Mouse (Mus musculus) kidney, embryonic 16.5 days (tissue): ENCODE results near the gene Nosip. TPM values are rescaled to one million over a fixed set of nuclear protein-coding genes. Genes with fewer than 3 reads are reported as not detected.

Source experiments
- ATAC-seq: fragments of 200-750 bp; cut with Nextera tagmentation; 2 replicates; pipeline ENCODE4 v1.8.0; 2017; ENCODE audit warnings: moderate TSS enrichment; ENCODE audit not compliant: low FRiP score, low TSS enrichment
- H3K27ac ChIP-seq: fragments of 300-500 bp; sonication (generic); 2 replicates; pipeline ENCODE4 v1.5.1; 2014; ENCODE audit warnings: low read length
- H3K27me3 ChIP-seq: fragments of 300-500 bp; sonication (generic); 2 replicates; pipeline ENCODE4 v1.6.1; 2014; ENCODE audit warnings: low read length, control low read depth, mixed read lengths; ENCODE audit not compliant: insufficient read depth
- H3K36me3 ChIP-seq: fragments of 300-500 bp; sonication (generic); 2 replicates; pipeline ENCODE4 v1.6.1; 2014; ENCODE audit warnings: low read length, control low read depth, mixed read lengths; ENCODE audit not compliant: insufficient read depth
- H3K4me1 ChIP-seq: fragments of 300-500 bp; sonication (generic); 2 replicates; pipeline ENCODE4 v1.6.1; 2014; ENCODE audit warnings: low read length, control low read depth, mixed read lengths; ENCODE audit not compliant: insufficient read depth
- H3K4me2 ChIP-seq: fragments of 300-500 bp; sonication (generic); replicated peaks from 2 replicates; pipeline ENCODE4 v1.6.1; 2014; ENCODE audit warnings: low read depth, low read length
- H3K4me3 ChIP-seq: fragments of 300-500 bp; sonication (generic); 2 replicates; pipeline ENCODE4 v1.5.1; 2014; ENCODE audit warnings: mild to moderate bottlenecking, low read length
- H3K9ac ChIP-seq: fragments of 300-500 bp; sonication (generic); replicated peaks from 2 replicates; pipeline ENCODE4 v1.6.1; 2014; ENCODE audit warnings: low read length
- H3K9me3 ChIP-seq: fragments of 300-500 bp; sonication (generic); 2 replicates; pipeline ENCODE4 v1.6.1; 2016; ENCODE audit warnings: low read length, control low read depth
- WGBS: fragments of 180-500 bp; shearing (Covaris S2); extraction: QIAGEN DNeasy Blood & Tissue Kit; methylation state at CpG from one replicate; pipeline ENCODE4 v1.1.7; 2014; 5-methylcytosine and 5-hydroxymethylcytosine counted together
- polyA plus RNA-seq: library from polyadenylated mRNA; unstranded; fragments of >200 nt; fragmentation: Nextera tagmentation; extraction: Ambion mirVana; gene quantifications from 2 replicates; pipeline ENCODE4 v1.2.1, GENCODE M21; 2015

Gene Nosip
- polyA plus RNA-seq, 1 experiment from 2014 or later, result 86.3 TPM

- H3K27ac ChIP-seq, result no peak overlapping the region
- 89% methylated on average over 2 of the region's 2 CpGs for WGBS
- no peak overlapping the region for H3K9ac ChIP-seq
- H3K27me3 ChIP-seq, result no peaks in the 10 kb centered on the region
- no peak for ATAC-seq
- H3K4me1 ChIP-seq, result peaks cover 8% of the 10 kb centered on the region; the same call in 1 of the 2 replicates
- H3K4me3 ChIP-seq, result no peak overlapping the region
- H3K4me2 ChIP-seq, result no peak overlapping the region
- peaks cover 36% of the 10 kb centered on the region for H3K36me3 ChIP-seq
- H3K9me3 ChIP-seq, result no peaks in the 10 kb centered on the region
Observed at GRCm38 (mm10) chr7:45072230-45072629, 10.0 kb downstream of the Nosip start.

DNA sequence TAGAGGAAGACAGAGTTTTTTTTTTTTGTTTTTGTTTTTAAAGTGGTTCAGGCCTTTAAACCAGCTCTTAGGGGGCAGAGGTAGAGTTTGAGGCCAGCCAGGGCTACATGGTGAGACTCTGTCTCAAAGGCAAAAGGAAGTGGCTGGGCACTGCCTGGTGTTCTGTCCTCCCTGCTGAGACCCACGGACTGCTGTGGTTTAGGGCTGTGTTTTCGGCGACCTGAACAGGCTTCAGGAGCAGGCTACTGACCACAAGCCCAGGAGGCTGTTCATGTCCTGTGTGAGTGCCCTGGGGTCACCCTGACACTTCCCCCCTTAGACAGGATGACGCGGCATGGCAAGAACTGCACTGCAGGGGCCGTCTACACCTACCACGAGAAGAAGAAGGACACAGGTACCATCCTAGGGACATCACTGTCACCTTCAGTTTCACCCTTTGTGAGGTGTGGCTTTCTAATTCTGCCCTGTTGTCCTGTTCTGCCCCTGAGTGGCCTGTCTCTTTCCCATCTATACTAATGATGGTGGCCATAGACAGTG lies 11.0 kb downstream of the Nosip start:
- 90% methylated on average over 7 of the region's 7 CpGs for WGBS
- no peak for ATAC-seq
- no peak overlapping the region for H3K27ac ChIP-seq
- H3K9ac ChIP-seq, result no peak overlapping the region
- H3K36me3 ChIP-seq, result peaks cover 40% of the 10 kb centered on the region
- H3K4me1 ChIP-seq, result peaks cover 8% of the 10 kb centered on the region; the same call in 1 of the 2 replicates
- no peak overlapping the region for H3K4me2 ChIP-seq
- no peaks in the 10 kb centered on the region for H3K9me3 ChIP-seq
- H3K27me3 ChIP-seq, result no peaks in the 10 kb centered on the region
- no peak overlapping the region for H3K4me3 ChIP-seq

DNA sequence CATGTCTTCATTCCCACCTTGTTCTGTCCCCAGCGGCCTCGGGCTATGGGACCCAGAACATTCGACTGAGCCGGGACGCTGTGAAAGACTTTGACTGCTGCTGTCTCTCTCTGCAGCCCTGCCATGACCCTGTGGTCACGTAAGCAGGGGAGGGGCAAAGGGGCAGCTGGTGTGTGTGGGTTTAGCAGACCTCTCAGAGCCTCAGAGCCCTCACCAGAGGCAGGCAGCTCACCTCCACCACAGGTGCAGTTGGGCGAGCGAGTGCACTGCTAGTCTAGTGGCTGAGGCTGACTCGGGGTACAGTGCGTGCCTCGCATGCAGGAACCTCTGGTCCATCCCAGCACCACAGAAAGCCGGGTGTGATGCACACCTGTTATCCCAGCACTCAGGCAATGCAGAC lies 11.7 kb downstream of the Nosip start:
- Histone ChIP-seq H3K9me3 (no peaks in the 10 kb centered on the region), H3K27ac (no peak overlapping the region), H3K4me2 (no peak overlapping the region), H3K4me1 (peaks cover 8% of the 10 kb centered on the region; the same call in 1 of the 2 replicates), H3K4me3 (no peak overlapping the region), H3K36me3 (peaks cover 40% of the 10 kb centered on the region), H3K9ac (no peak overlapping the region), H3K27me3 (no peaks in the 10 kb centered on the region)
- WGBS, result 87% methylated on average over 12 of the region's 12 CpGs
- ATAC-seq, result no peak

DNA sequence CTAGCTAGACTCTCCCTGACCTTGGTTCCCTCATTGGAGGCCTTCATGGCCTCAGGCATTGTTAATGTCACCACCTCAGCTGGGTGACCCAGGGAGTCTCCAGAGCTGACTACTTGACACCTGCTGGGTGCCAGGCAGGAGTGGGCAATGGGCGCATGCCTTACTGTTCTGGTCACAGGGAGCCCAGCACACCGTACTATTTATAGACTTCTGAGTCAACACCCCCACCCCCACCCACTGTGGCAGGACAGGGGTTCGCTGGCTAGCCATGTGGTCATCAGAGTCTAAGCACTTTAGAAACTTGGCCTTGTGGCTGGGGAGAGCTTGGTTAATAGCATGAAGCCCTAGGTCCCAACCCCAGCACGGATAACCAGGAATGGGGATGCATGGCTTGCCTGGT lies 13.2 kb downstream of the Nosip start:
- H3K9me3 ChIP-seq, result no peaks in the 10 kb centered on the region
- no peak overlapping the region for H3K9ac ChIP-seq
- H3K36me3 ChIP-seq, result peaks cover 40% of the 10 kb centered on the region
- no peak overlapping the region for H3K4me3 ChIP-seq
- peaks cover 8% of the 10 kb centered on the region; the same call in 1 of the 2 replicates for H3K4me1 ChIP-seq
- 62% methylated on average over 4 of the region's 4 CpGs for WGBS
- H3K27ac ChIP-seq, result 0 out of 2 replicates have a peak overlapping the region, but pooled peaks have one; percentile 10
- no peaks in the 10 kb centered on the region for H3K27me3 ChIP-seq
- ATAC-seq, result no peak
- no peak overlapping the region for H3K4me2 ChIP-seq

GRCm38 (mm10) chr7:45076501-45076900 lies 14.3 kb downstream of the Nosip start:
- Histone ChIP-seq H3K4me1 (peaks cover 8% of the 10 kb centered on the region; the same call in 1 of the 2 replicates), H3K9me3 (no peaks in the 10 kb centered on the region), H3K36me3 (peaks cover 42% of the 10 kb centered on the region), H3K4me3 (no peak overlapping the region), H3K27me3 (no peaks in the 10 kb centered on the region), H3K9ac (no peak overlapping the region), H3K27ac (no peak overlapping the region), H3K4me2 (no peak overlapping the region)
- no peak for ATAC-seq
- WGBS, result 89% methylated on average over 30 of the region's 30 CpGs

GRCm38 (mm10) chr7:45077322-45077721 lies 15.1 kb downstream of the Nosip start:
- ATAC-seq, result no peak
- Histone ChIP-seq H3K27ac (no peak overlapping the region), H3K9me3 (no peaks in the 10 kb centered on the region), H3K36me3 (peaks cover 42% of the 10 kb centered on the region), H3K4me2 (no peak overlapping the region), H3K27me3 (no peaks in the 10 kb centered on the region), H3K9ac (no peak overlapping the region), H3K4me1 (peaks cover 8% of the 10 kb centered on the region), H3K4me3 (no peak overlapping the region)
- WGBS, result 87% methylated on average over 14 of the region's 14 CpGs

GRCm38 (mm10) chr7:45077829-45078228 lies 15.6 kb downstream of the Nosip start:
- Histone ChIP-seq H3K27ac (no peak overlapping the region), H3K9me3 (no peaks in the 10 kb centered on the region), H3K4me1 (peaks cover 13% of the 10 kb centered on the region), H3K27me3 (no peaks in the 10 kb centered on the region), H3K9ac (no peak overlapping the region), H3K4me2 (no peak overlapping the region), H3K36me3 (peaks cover 47% of the 10 kb centered on the region), H3K4me3 (no peak overlapping the region)
- no peak for ATAC-seq
- WGBS, result 87% methylated on average over 2 of the region's 2 CpGs

GRCm38 (mm10) chr7:45078513-45078912 lies 16.3 kb downstream of the Nosip start:
- H3K4me3 ChIP-seq, result no peak overlapping the region
- WGBS, result 38% methylated on average over 9 of the region's 9 CpGs
- no peaks in the 10 kb centered on the region for H3K27me3 ChIP-seq
- no peak overlapping the region for H3K4me2 ChIP-seq
- H3K27ac ChIP-seq, result no peak overlapping the region
- no peaks in the 10 kb centered on the region for H3K9me3 ChIP-seq
- ATAC-seq, result no peak
- H3K36me3 ChIP-seq, result peaks cover 52% of the 10 kb centered on the region
- H3K9ac ChIP-seq, result no peak overlapping the region
- peaks cover 15% of the 10 kb centered on the region for H3K4me1 ChIP-seq

- Histone ChIP-seq H3K4me1 (peaks cover 15% of the 10 kb centered on the region), H3K36me3 (peaks cover 50% of the 10 kb centered on the region), H3K27me3 (no peaks in the 10 kb centered on the region), H3K4me2 (no peak overlapping the region), H3K9ac (no peak overlapping the region), H3K27ac (no peak overlapping the region), H3K9me3 (no peaks in the 10 kb centered on the region), H3K4me3 (no peak overlapping the region)
- WGBS, result 2% methylated on average over 10 of the region's 10 CpGs
- ATAC-seq, result peak; percentile 24
Observed at GRCm38 (mm10) chr7:45079856-45080255, 17.6 kb downstream of the Nosip start.

- H3K27ac ChIP-seq, result no peak overlapping the region
- H3K36me3 ChIP-seq, result peaks cover 52% of the 10 kb centered on the region
- no peaks in the 10 kb centered on the region for H3K9me3 ChIP-seq
- WGBS, result 61% methylated on average over 5 of the region's 5 CpGs
- peaks cover 8% of the 10 kb centered on the region for H3K4me1 ChIP-seq
- H3K4me3 ChIP-seq, result no peak overlapping the region
- no peak overlapping the region for H3K4me2 ChIP-seq
- H3K9ac ChIP-seq, result no peak overlapping the region
- no peaks in the 10 kb centered on the region for H3K27me3 ChIP-seq
- no peak for ATAC-seq
Observed at GRCm38 (mm10) chr7:45081016-45081415, 18.8 kb downstream of the Nosip start.
